ENCODE assay signal across 8 mouse cellular contexts in the genomic region with DNA sequence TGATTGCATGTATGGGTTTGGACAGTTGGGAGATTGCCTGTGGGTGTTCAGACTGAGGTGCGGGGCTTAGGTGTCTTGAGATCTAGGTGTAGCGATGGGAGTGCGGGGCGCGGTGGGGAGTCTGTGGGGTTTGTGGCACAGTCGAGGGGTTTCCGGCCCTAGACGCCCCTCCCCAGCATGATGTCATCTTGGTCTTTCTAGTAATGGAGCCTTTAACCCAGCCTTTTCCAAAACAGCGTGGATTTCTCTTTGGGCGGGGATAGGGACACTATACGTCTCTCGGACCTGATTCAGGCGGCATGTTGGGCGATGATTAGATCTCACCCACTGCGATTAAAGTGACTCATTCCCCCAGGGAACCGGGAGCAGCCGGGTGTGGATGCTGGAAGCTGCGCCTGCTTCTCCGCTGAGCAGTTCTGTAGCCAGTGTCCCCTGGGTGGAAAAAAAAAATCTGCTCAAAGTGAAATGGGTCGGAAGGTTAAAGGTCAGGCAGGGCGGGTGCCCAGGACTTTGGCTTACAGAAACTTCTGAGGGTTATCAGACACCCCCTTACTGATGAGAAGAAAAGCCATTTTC. TPM values are rescaled to one million over a fixed set of nuclear protein-coding genes. Genes with fewer than 3 reads are reported as not detected.
DNase-seq lines count a peak whose midpoint lies in the region; ATAC-seq lines count a peak whose summit lies in the region.

No protein-coding gene starts in this region.

- peak overlapping the region; percentile 35; the same call in 1 of the 2 replicates for H3K27ac ChIP-seq in forebrain, embryonic 16.5 days (ENCODE audit: low read length)
- 0 out of 2 replicates have a peak overlapping the region, but pooled peaks have one; percentile 12 for H3K27ac ChIP-seq in lung, embryonic 15.5 days

- H3K4me3 ChIP-seq in forebrain, embryonic 16.5 days (replicated peaks; ENCODE audit: low read length) = peak overlapping the region; percentile 85
- peak overlapping the region; percentile 77 for H3K4me3 ChIP-seq in lung, embryonic 15.5 days

- intact Hi-C loops in heart, postnatal 25 days (cut with DNase I) = no loop called here

- ATAC-seq in forebrain, embryonic 16.5 days = peak; percentile 18
- ATAC-seq in lung, embryonic 15.5 days (ENCODE audit: borderline replicate concordance, extremely low read depth, low FRiP score, low TSS enrichment) = peak; percentile 20; the same call in 1 of the 2 replicates
- no peak for ATAC-seq in megakaryocyte-erythroid progenitor cell, adult 5-6 weeks (replicated peaks; ENCODE audit: low FRiP score, low TSS enrichment, poor library complexity, severe bottlenecking)

- under 1% methylated on average over 21 of the region's 21 CpGs for whole genome bisulfite sequencing in forebrain, embryonic 16.5 days
- WGBS in lung, embryonic 15.5 days = 1% methylated on average over 21 of the region's 21 CpGs

- peak; percentile 96 for DNase-seq in MN1 (ENCODE audit: low spot score)
- DNase-seq in cerebellum, adult 11 months = peak; percentile 54
- peak; percentile 59 for DNase-seq in heart, postnatal 25 days (ENCODE audit: low spot score)
- peak; percentile 44 to 68 for DNase-seq in layer of hippocampus, adult 18-20 months (ENCODE audit: low spot score in 2 of 2)
- peak; percentile 66 to 72 for DNase-seq in right cerebral cortex, adult 2 months (ENCODE audit: low spot score in 2 of 2)

- peaks cover 26% of the 10 kb centered on the region for H3K4me1 ChIP-seq in forebrain, embryonic 16.5 days (replicated peaks; ENCODE audit: control insufficient read depth, insufficient read depth, low read length)
- H3K4me1 ChIP-seq in lung, embryonic 15.5 days = peaks cover 22% of the 10 kb centered on the region

- H3K36me3 ChIP-seq in forebrain, embryonic 16.5 days (ENCODE audit: control insufficient read depth, insufficient read depth) = no peaks in the 10 kb centered on the region
- 0 out of 2 replicates have a peak, but pooled peaks cover 3% of the 10 kb centered on the region for H3K36me3 ChIP-seq in lung, embryonic 15.5 days

- peak overlapping the region; percentile 73 for H3K4me2 ChIP-seq in forebrain, embryonic 16.5 days (ENCODE audit: low read length)
- H3K4me2 ChIP-seq in lung, embryonic 15.5 days = peak overlapping the region; percentile 94

- H3K27me3 ChIP-seq in forebrain, embryonic 16.5 days (replicated peaks; ENCODE audit: control insufficient read depth, insufficient read depth, low read length) = no peaks in the 10 kb centered on the region
- no peaks in the 10 kb centered on the region for H3K27me3 ChIP-seq in lung, embryonic 15.5 days

- H3K9ac ChIP-seq in forebrain, embryonic 16.5 days (replicated peaks; ENCODE audit: low read depth, low read length) = peak overlapping the region; percentile 96
- peak overlapping the region; percentile 95 for H3K9ac ChIP-seq in lung, embryonic 15.5 days

- no peaks in the 10 kb centered on the region for H3K9me3 ChIP-seq in forebrain, embryonic 16.5 days (ENCODE audit: control insufficient read depth, low read length)
- H3K9me3 ChIP-seq in lung, embryonic 15.5 days = no peaks in the 10 kb centered on the region

RNA-seq across cellular contexts. Expression of a gene that starts 1.0 kb away (rescaled TPM):
- polyA plus RNA-seq in forebrain, embryonic 16.5 days (2015; fragmentation: Nextera tagmentation; extraction: Ambion mirVana) = 123 TPM in 2 replicates
- 10 to 100 TPM; 48.9 to 56.1 TPM for total RNA-seq in heart, postnatal 25 days (2021)
- 100 to 1,000 TPM; 233 to 238 TPM for total RNA-seq in layer of hippocampus, adult 18-20 months (2021)
- polyA plus RNA-seq in lung, embryonic 15.5 days (2015; fragmentation: Nextera tagmentation; extraction: Ambion mirVana) = 69.1 and 73.4 TPM in 2 replicates
- 32.0 and 42.0 TPM in 2 replicates for total RNA-seq in megakaryocyte-erythroid progenitor cell, adult 5-6 weeks (2014; fragmentation: Nextera tagmentation)
- 27.0 and 35.5 TPM in 2 replicates for total RNA-seq in megakaryocyte-erythroid progenitor cell, adult 5-6 weeks (2017)

RNA-seq across cellular contexts. Expression of a gene that starts 23.3 kb away (rescaled TPM):
- polyA plus RNA-seq in forebrain, embryonic 16.5 days (2015; fragmentation: Nextera tagmentation; extraction: Ambion mirVana) = 31.2 and 35.6 TPM in 2 replicates
- total RNA-seq in heart, postnatal 25 days (2021) = 10 to 100 TPM; 46.6 to 47.1 TPM
- total RNA-seq in layer of hippocampus, adult 18-20 months (2021) = 10 to 100 TPM; 72.6 to 76.2 TPM
- polyA plus RNA-seq in lung, embryonic 15.5 days (2015; fragmentation: Nextera tagmentation; extraction: Ambion mirVana) = 39.5 and 40.9 TPM in 2 replicates
- total RNA-seq in megakaryocyte-erythroid progenitor cell, adult 5-6 weeks (2014; fragmentation: Nextera tagmentation) = 10.5 and 22.5 TPM in 2 replicates
- total RNA-seq in megakaryocyte-erythroid progenitor cell, adult 5-6 weeks (2017) = 31.8 and 44.9 TPM in 2 replicates

Comparison
In these comparisons a context has a peak if more than half of its experiments do, and no peak if none do; other contexts are left out.
1. RNA of a gene that starts 1.0 kb away (total RNA-seq): 233 to 238 TPM in layer of hippocampus, adult 18-20 months; 48.9 to 56.1 TPM in heart, postnatal 25 days and 27.0 to 42.0 TPM in megakaryocyte-erythroid progenitor cell, adult 5-6 weeks; every median in the first group is over 4 times any median in the second.
2. Peak in every context shown above with its lines, with median percentiles within 50 percentile points of each other: DNase-seq.